Mouse (Mus musculus) heart, postnatal 36 days (tissue): ENCODE results near the gene Gm9573. TPM values are rescaled to one million over a fixed set of nuclear protein-coding genes. Genes with fewer than 3 reads are reported as not detected.

Experiments
- DNase-seq, 2 experiments: peaks; one replicate each; pipeline ENCODE4 v3.0.0; 2021 to 2022
- intact Hi-C: fragments of 180-260 bp; cut with DNase I; formaldehyde crosslinking; loops from one replicate; pipeline ENCODE4 v1.15.1; 2025
- total RNA-seq, 2 experiments: library from RNA; stranded (reverse); gene quantifications; 2 replicates each; pipeline ENCODE4 v1.2.3; 2021

Gm9573 gene
- total RNA-seq, 2 experiments from 2014 or later, result not detected

- no peak for DNase-seq
- intact Hi-C loops, result no loop called here
Observed at GRCm38 (mm10) chr17:35601249-35601648, 25.2 kb downstream of the Gm9573 start, which contains the start of gene Sfta2. Gene Sfta2 (plus strand): TSS chr17:35601549.

GRCm38 (mm10) chr17:35597399-35597798 lies 29.0 kb downstream of the Gm9573 start:
- intact Hi-C loops, result no loop called here
- no peak for DNase-seq

- no peak for DNase-seq
- intact Hi-C loops, result no loop called here
Observed at GRCm38 (mm10) chr17:35594456-35594855, 32.0 kb downstream of the Gm9573 start.

- intact Hi-C loops, result no loop called here
- DNase-seq, result no peak
Observed at GRCm38 (mm10) chr17:35593786-35594185, 32.7 kb downstream of the Gm9573 start.

GRCm38 (mm10) chr17:35592131-35592530 lies 34.3 kb downstream of the Gm9573 start:
- DNase-seq, result no peak
- intact Hi-C loops, result no loop called here

- intact Hi-C loops, result no loop called here
- no peak for DNase-seq
Observed at GRCm38 (mm10) chr17:35591731-35592130, 34.7 kb downstream of the Gm9573 start.

GRCm38 (mm10) chr17:35591219-35591578 lies 35.2 kb downstream of the Gm9573 start:
- DNase-seq, result no peak
- intact Hi-C loops, result no loop called here

- peak; percentile 68 to 80 for DNase-seq
- intact Hi-C loops, result no loop called here
Observed at GRCm38 (mm10) chr17:35590410-35591218, 35.8 kb downstream of the Gm9573 start.

- DNase-seq, result no peak
Observed at GRCm38 (mm10) chr17:35588387-35588786, 38.0 kb downstream of the Gm9573 start.

GRCm38 (mm10) chr17:35587291-35587690 lies 39.1 kb downstream of the Gm9573 start:
- intact Hi-C loops, result loop anchor here (5.0 kb wide), 1 partner anchor 140 kb away; no protein-coding TSS in a partner anchor
- no peak for DNase-seq

More at GRCm38 (mm10) chr17:35588387-35588786, 38.0 kb downstream of the Gm9573 start:
- intact Hi-C loops, result loop anchor here (5.0 kb wide), 1 partner anchor 139 kb away; no protein-coding TSS in a partner anchor

GRCm38 (mm10) chr17:35584330-35584937 lies 42.0 kb downstream of the Gm9573 start:
- intact Hi-C loops, result no loop called here
- DNase-seq, result peak; percentile 70 to 80

GRCm38 (mm10) chr17:35582900-35583299 lies 43.5 kb downstream of the Gm9573 start:
- intact Hi-C loops, result no loop called here
- DNase-seq, result no peak

GRCm38 (mm10) chr17:35578211-35578610 lies 48.2 kb downstream of the Gm9573 start:
- DNase-seq, result peak; percentile 73 to 85
- intact Hi-C loops, result loop anchor here (1.0 kb wide), 1 partner anchor 34 kb away; no protein-coding TSS in a partner anchor

- intact Hi-C loops, result no loop called here
- DNase-seq, result no peak
Observed at GRCm38 (mm10) chr17:35571477-35571876, 55.0 kb downstream of the Gm9573 start.

- DNase-seq, result no peak
- intact Hi-C loops, result no loop called here
Observed at GRCm38 (mm10) chr17:35570836-35571235, 55.6 kb downstream of the Gm9573 start.

GRCm38 (mm10) chr17:35569091-35569944 lies 57.1 kb downstream of the Gm9573 start:
- intact Hi-C loops, result no loop called here
- no peak for DNase-seq

Other genes with a start within 250 kb of the Gm9573 start
- gene H2-Q4, start 247.0 kb downstream of the Gm9573 start, total RNA-seq, result 10 to 100 TPM; 10.1 to 13.8 TPM
- gene H2-Q6, start 201.8 kb downstream of the Gm9573 start, total RNA-seq, result 1 to 10 TPM in 1 of 2 experiments, under 1 TPM in 1; 0.78 to 1.6 TPM
- gene H2-Q7, start 187.5 kb downstream of the Gm9573 start, total RNA-seq, result 1 to 10 TPM in 1 of 2 experiments, under 1 TPM in 1; 0.94 to 2.1 TPM
- under 1 TPM; 0.19 to 0.33 TPM for gene H2-Q10, start 156.5 kb downstream of the Gm9573 start, total RNA-seq
- not detected for gene Pou5f1, start 120.6 kb downstream of the Gm9573 start, total RNA-seq
- 1 to 10 TPM; 3.4 to 5.2 TPM for gene Tcf19, start 109.8 kb downstream of the Gm9573 start, total RNA-seq
- 1 to 10 TPM; 2.3 to 2.9 TPM for gene Cchcr1, start 109.5 kb downstream of the Gm9573 start, total RNA-seq
- not detected for gene Psors1c2, start 93.4 kb downstream of the Gm9573 start, total RNA-seq
- under 1 TPM; 0.19 to 0.39 TPM for gene Cdsn, start 74.5 kb downstream of the Gm9573 start, total RNA-seq
- gene 2300002M23Rik, start 59.2 kb downstream of the Gm9573 start, total RNA-seq, result not detected
- gene Sfta2, start 25.1 kb downstream of the Gm9573 start, total RNA-seq, result not detected
- gene Mucl3, start 17.1 kb upstream of the Gm9573 start, total RNA-seq, result not detected
- 10 to 100 TPM; 31.9 to 33.0 TPM for gene Vars2, start 41.0 kb upstream of the Gm9573 start, total RNA-seq
- gene Gtf2h4, start 47.1 kb upstream of the Gm9573 start, total RNA-seq, result 10 to 100 TPM; 16.9 to 17.4 TPM
- 10 to 100 TPM; 29.3 to 37.4 TPM for gene Ddr1, start 78.0 kb upstream of the Gm9573 start, total RNA-seq
- 10 to 100 TPM; 26.8 to 43.0 TPM for gene Ier3, start 195.0 kb upstream of the Gm9573 start, total RNA-seq
- gene Flot1, start 196.6 kb upstream of the Gm9573 start, total RNA-seq, result 100 to 1,000 TPM; 154 to 159 TPM
- gene Tubb5, start 211.7 kb upstream of the Gm9573 start, total RNA-seq, result 10 to 100 TPM; 87.6 to 91.6 TPM
- gene Mdc1, start 214.9 kb upstream of the Gm9573 start, total RNA-seq, result 10 to 100 TPM; 12.2 to 14.2 TPM
- 1 to 10 TPM; 2.3 to 2.4 TPM for gene Nrm, start 234.7 kb upstream of the Gm9573 start, total RNA-seq
- gene Ppp1r18, start 239.0 kb upstream of the Gm9573 start, total RNA-seq, result 10 to 100 TPM; 15.6 to 17.0 TPM